Mouse (Mus musculus): ENCODE data around the gene Tapbp. TPM values are rescaled to one million over a fixed set of nuclear protein-coding genes. Genes with fewer than 3 reads are reported as not detected.

Gene Tapbp
- polyA plus RNA-seq, 1 experiment from 2014 or later: 102 TPM

GRCm38 (mm10) chr17:33973572-33973971 is 57.9 kb downstream of the Tapbp start:
- H3K4me2 ChIP-seq (replicated peaks; ENCODE audit: low read depth): no peak overlapping the region
- no peak overlapping the region for H3K4me3 ChIP-seq (ENCODE audit: low read depth, low read length)
- H3K27ac ChIP-seq (ENCODE audit: low read depth, low read length): no peak overlapping the region
- no peak for TF ChIP-seq CTCF (IDR thresholded peaks at IDR 0.05; ENCODE audit: low read depth)
- H3K9ac ChIP-seq (ENCODE audit: low read depth, low read length): no peak overlapping the region
- no peaks in the 10 kb centered on the region for H3K9me3 ChIP-seq (ENCODE audit: control insufficient read depth)
- no peak for ATAC-seq
- 62% methylated on average over 3 of the region's 3 CpGs for WGBS
- H3K27me3 ChIP-seq (replicated peaks; ENCODE audit: control insufficient read depth, insufficient read depth, low read length): no peaks in the 10 kb centered on the region
- no peaks in the 10 kb centered on the region for H3K36me3 ChIP-seq (ENCODE audit: control insufficient read depth, insufficient read depth)
- H3K4me1 ChIP-seq (replicated peaks; ENCODE audit: control insufficient read depth, insufficient read depth, low read length): no peaks in the 10 kb centered on the region

- Histone ChIP-seq H3K9ac (ENCODE audit: low read depth, low read length) (peak overlapping the region; percentile 41), H3K4me3 (ENCODE audit: low read depth, low read length) (peak overlapping the region; percentile 52), H3K27ac (ENCODE audit: low read depth, low read length) (peak overlapping the region; percentile 54; the same call in 1 of the 2 replicates), H3K27me3 (replicated peaks; ENCODE audit: control insufficient read depth, insufficient read depth, low read length) (no peaks in the 10 kb centered on the region), H3K4me1 (replicated peaks; ENCODE audit: control insufficient read depth, insufficient read depth, low read length) (no peaks in the 10 kb centered on the region; the same call in 1 of the 2 replicates), H3K4me2 (replicated peaks; ENCODE audit: low read depth) (peak overlapping the region; percentile 87), H3K36me3 (ENCODE audit: control insufficient read depth, insufficient read depth) (no peaks in the 10 kb centered on the region), H3K9me3 (ENCODE audit: control insufficient read depth) (no peaks in the 10 kb centered on the region)
- ATAC-seq: no peak
- WGBS: 1% methylated on average over 57 of the region's 57 CpGs
- TF ChIP-seq CTCF (IDR thresholded peaks at IDR 0.05; ENCODE audit: low read depth): no peak
Observed at GRCm38 (mm10) chr17:33977861-33978557, 62.3 kb downstream of the Tapbp start.

- no peaks in the 10 kb centered on the region; the same call in 1 of the 2 replicates for H3K4me1 ChIP-seq (replicated peaks; ENCODE audit: control insufficient read depth, insufficient read depth, low read length)
- peak overlapping the region; percentile 52 for H3K4me3 ChIP-seq (ENCODE audit: low read depth, low read length)
- no peak for TF ChIP-seq CTCF (IDR thresholded peaks at IDR 0.05; ENCODE audit: low read depth)
- H3K36me3 ChIP-seq (ENCODE audit: control insufficient read depth, insufficient read depth): no peaks in the 10 kb centered on the region
- H3K9ac ChIP-seq (ENCODE audit: low read depth, low read length): peak overlapping the region; percentile 41
- H3K27ac ChIP-seq (ENCODE audit: low read depth, low read length): peak overlapping the region; percentile 82
- H3K27me3 ChIP-seq (replicated peaks; ENCODE audit: control insufficient read depth, insufficient read depth, low read length): no peaks in the 10 kb centered on the region
- H3K9me3 ChIP-seq (ENCODE audit: control insufficient read depth): no peaks in the 10 kb centered on the region
- under 1% methylated on average over 15 of the region's 17 CpGs for WGBS
- peak; percentile 95 for ATAC-seq
- peak overlapping the region; percentile 87 for H3K4me2 ChIP-seq (replicated peaks; ENCODE audit: low read depth)
Observed at GRCm38 (mm10) chr17:33978631-33979031, 62.9 kb downstream of the Tapbp start.

Small RNA genes within 50 kb of the gene (microRNA-seq; reads per million reads assigned to microRNA genes)
- gene Gm27740: not detected

Other genes with a start within 250 kb of the Tapbp start
- 145 and 152 TPM in 2 replicates for gene Hnrnpm, start 229.0 kb upstream of the Tapbp start, polyA plus RNA-seq (2015; fragmentation: Nextera tagmentation; extraction: Ambion mirVana)
- 51.2 and 56.0 TPM in 2 replicates for gene March2, start 197.2 kb upstream of the Tapbp start, polyA plus RNA-seq (2015; fragmentation: Nextera tagmentation; extraction: Ambion mirVana)
- gene Rab11b, start 155.4 kb upstream of the Tapbp start, polyA plus RNA-seq (2015; fragmentation: Nextera tagmentation; extraction: Ambion mirVana): 157 and 160 TPM in 2 replicates
- gene Angptl4, start 134.1 kb upstream of the Tapbp start, polyA plus RNA-seq (2015; fragmentation: Nextera tagmentation; extraction: Ambion mirVana): 26.7 and 33.5 TPM in 2 replicates
- gene Kank3, start 105.4 kb upstream of the Tapbp start, polyA plus RNA-seq (2015; fragmentation: Nextera tagmentation; extraction: Ambion mirVana): 14.8 and 14.9 TPM in 2 replicates
- gene Rps28, start 91.3 kb upstream of the Tapbp start, polyA plus RNA-seq (2015; fragmentation: Nextera tagmentation; extraction: Ambion mirVana): 831 and 858 TPM in 2 replicates
- gene Ndufa7, start 91.3 kb upstream of the Tapbp start, polyA plus RNA-seq (2015; fragmentation: Nextera tagmentation; extraction: Ambion mirVana): 503 and 513 TPM in 2 replicates
- gene Cd320, start 72.8 kb upstream of the Tapbp start, polyA plus RNA-seq (2015; fragmentation: Nextera tagmentation; extraction: Ambion mirVana): 16.8 and 17.6 TPM in 2 replicates
- not detected in 2 replicates for gene Gm7029, start 42.1 kb upstream of the Tapbp start, polyA plus RNA-seq (2015; fragmentation: Nextera tagmentation; extraction: Ambion mirVana)
- 1.7 and 1.9 TPM in 2 replicates for gene Kifc1, start 25.2 kb upstream of the Tapbp start, polyA plus RNA-seq (2015; fragmentation: Nextera tagmentation; extraction: Ambion mirVana)
- gene Platr17, start 10.8 kb upstream of the Tapbp start, polyA plus RNA-seq (2015; fragmentation: Nextera tagmentation; extraction: Ambion mirVana): 0.25 and 0.31 TPM in 2 replicates
- gene Daxx, start 6.5 kb upstream of the Tapbp start, polyA plus RNA-seq (2015; fragmentation: Nextera tagmentation; extraction: Ambion mirVana): 20.6 and 22.6 TPM in 2 replicates
- 11.1 and 12.9 TPM in 2 replicates for gene Zbtb22, start within 50 bp of the Tapbp start, polyA plus RNA-seq (2015; fragmentation: Nextera tagmentation; extraction: Ambion mirVana)
- gene Rgl2, start 13.6 kb downstream of the Tapbp start, polyA plus RNA-seq (2015; fragmentation: Nextera tagmentation; extraction: Ambion mirVana): 10.8 and 11.6 TPM in 2 replicates
- 111 and 116 TPM in 2 replicates for gene Pfdn6, start 24.4 kb downstream of the Tapbp start, polyA plus RNA-seq (2015; fragmentation: Nextera tagmentation; extraction: Ambion mirVana)
- gene Wdr46, start 24.8 kb downstream of the Tapbp start, polyA plus RNA-seq (2015; fragmentation: Nextera tagmentation; extraction: Ambion mirVana): 10.6 and 11.2 TPM in 2 replicates
- 14.0 and 15.0 TPM in 2 replicates for gene B3galt4, start 35.6 kb downstream of the Tapbp start, polyA plus RNA-seq (2015; fragmentation: Nextera tagmentation; extraction: Ambion mirVana)
- gene Vps52, start 39.9 kb downstream of the Tapbp start, polyA plus RNA-seq (2015; fragmentation: Nextera tagmentation; extraction: Ambion mirVana): 23.5 and 25.5 TPM in 2 replicates
- gene Rps18, start 40.1 kb downstream of the Tapbp start, polyA plus RNA-seq (2015; fragmentation: Nextera tagmentation; extraction: Ambion mirVana): 1,060 and 1,067 TPM in 2 replicates
- 896 and 933 TPM in 2 replicates for gene H2-K1, start 84.4 kb downstream of the Tapbp start, polyA plus RNA-seq (2015; fragmentation: Nextera tagmentation; extraction: Ambion mirVana)
- gene Ring1, start 108.8 kb downstream of the Tapbp start, polyA plus RNA-seq (2015; fragmentation: Nextera tagmentation; extraction: Ambion mirVana): 9.1 and 10.1 TPM in 2 replicates
- 59.8 and 67.1 TPM in 2 replicates for gene H2-Ke6, start 112.2 kb downstream of the Tapbp start, polyA plus RNA-seq (2015; fragmentation: Nextera tagmentation; extraction: Ambion mirVana)
- 99.1 and 99.5 TPM in 2 replicates for gene Slc39a7, start 115.8 kb downstream of the Tapbp start, polyA plus RNA-seq (2015; fragmentation: Nextera tagmentation; extraction: Ambion mirVana)
- 19.5 and 22.1 TPM in 2 replicates for gene Rxrb, start 115.9 kb downstream of the Tapbp start, polyA plus RNA-seq (2015; fragmentation: Nextera tagmentation; extraction: Ambion mirVana)
- gene Col11a2, start 123.5 kb downstream of the Tapbp start, polyA plus RNA-seq (2015; fragmentation: Nextera tagmentation; extraction: Ambion mirVana): 0.13 and 0.21 TPM in 2 replicates
- gene H2-Oa, start 176.4 kb downstream of the Tapbp start, polyA plus RNA-seq (2015; fragmentation: Nextera tagmentation; extraction: Ambion mirVana): 0.25 and 0.90 TPM in 2 replicates
- 15.2 and 16.7 TPM in 2 replicates for gene H2-DMa, start 203.6 kb downstream of the Tapbp start, polyA plus RNA-seq (2015; fragmentation: Nextera tagmentation; extraction: Ambion mirVana)
- 51.8 and 60.0 TPM in 2 replicates for gene Brd2, start 206.7 kb downstream of the Tapbp start, polyA plus RNA-seq (2015; fragmentation: Nextera tagmentation; extraction: Ambion mirVana)
- 0.97 and 0.98 TPM in 2 replicates for gene H2-DMb2, start 227.4 kb downstream of the Tapbp start, polyA plus RNA-seq (2015; fragmentation: Nextera tagmentation; extraction: Ambion mirVana)
- gene H2-DMb1, start 237.2 kb downstream of the Tapbp start, polyA plus RNA-seq (2015; fragmentation: Nextera tagmentation; extraction: Ambion mirVana): 5.1 and 6.4 TPM in 2 replicates

All from intestine, postnatal 0 days (tissue).